Mouse (Mus musculus) kidney, postnatal 10 days (tissue): ENCODE results near the gene Acot1.

Experiments
- DNase-seq: peaks from one replicate; pipeline ENCODE4 v3.0.0; 2021; ENCODE audit warnings: mixed read lengths

The Acot1 gene

GRCm38 (mm10) chr12:84009171-84009965 is at the start of gene Acot1:
Gene Acot1, plus strand, starts transcription at chr12:84009490.
- peak; percentile 87 for DNase-seq

- DNase-seq, result no peak
Measured at GRCm38 (mm10) chr12:83965235-83965634, 44.1 kb upstream of the Acot1 start.

- peak; percentile 65 for DNase-seq
Measured at GRCm38 (mm10) chr12:83972117-83972516, 37.2 kb upstream of the Acot1 start.

DNA sequence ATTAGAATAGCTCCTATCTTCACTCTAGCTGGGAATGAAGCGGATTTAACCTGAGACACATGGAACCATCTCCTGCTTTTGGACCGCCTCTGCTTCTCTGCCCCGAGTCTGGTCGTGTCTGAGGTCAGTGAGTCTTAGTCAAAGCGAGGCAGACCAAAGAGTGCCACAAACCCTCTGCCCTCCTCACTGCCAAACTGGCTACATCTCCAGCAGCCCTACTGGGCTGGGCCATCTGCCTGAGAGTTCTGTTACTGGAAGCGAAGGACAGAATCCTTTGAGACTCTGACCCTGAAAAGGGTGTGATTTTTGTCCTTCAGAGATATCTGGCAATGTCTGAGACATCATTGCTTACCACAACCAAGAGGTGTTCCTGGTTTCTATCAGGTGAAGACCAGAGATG is 30.4 kb upstream of the Acot1 start:
- no peak for DNase-seq

DNA sequence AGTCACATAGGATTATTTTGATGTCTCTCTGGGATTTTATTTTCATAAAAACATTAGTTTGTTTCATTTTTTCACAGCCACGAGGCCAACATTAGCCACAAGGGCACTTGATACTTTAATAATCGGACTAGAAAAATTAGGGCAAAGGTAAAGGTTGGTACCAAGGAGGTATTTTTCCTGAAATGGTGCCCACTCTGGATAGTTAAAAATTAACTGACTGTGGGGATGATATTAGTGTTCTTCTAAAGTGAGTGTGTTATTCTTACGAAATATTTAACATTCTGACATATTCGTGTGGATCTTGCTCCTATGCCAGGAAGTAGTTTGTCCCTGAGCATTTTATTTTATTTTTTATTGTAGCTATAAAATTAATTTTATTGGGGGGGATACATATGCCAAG is 27.7 kb upstream of the Acot1 start:
- DNase-seq, result no peak

GRCm38 (mm10) chr12:83984752-83985151 is 24.5 kb upstream of the Acot1 start, which contains the start of gene Heatr4:
Gene Heatr4, minus strand, starts transcription at chr12:83984852.
- DNase-seq, result no peak

- DNase-seq, result no peak
Measured at GRCm38 (mm10) chr12:83987242-83987582, 22.1 kb upstream of the Acot1 start.

- peak; percentile 85 for DNase-seq
Measured at GRCm38 (mm10) chr12:83987583-83988441, 21.5 kb upstream of the Acot1 start, which contains the start of gene Acot2. Gene Acot2, plus strand, starts transcription at chr12:83987861.

- DNase-seq, result peak; percentile 24
Measured at GRCm38 (mm10) chr12:83988483-83988882, 20.8 kb upstream of the Acot1 start.

- DNase-seq, result no peak
Measured at GRCm38 (mm10) chr12:83989378-83989777, 19.9 kb upstream of the Acot1 start.

DNA sequence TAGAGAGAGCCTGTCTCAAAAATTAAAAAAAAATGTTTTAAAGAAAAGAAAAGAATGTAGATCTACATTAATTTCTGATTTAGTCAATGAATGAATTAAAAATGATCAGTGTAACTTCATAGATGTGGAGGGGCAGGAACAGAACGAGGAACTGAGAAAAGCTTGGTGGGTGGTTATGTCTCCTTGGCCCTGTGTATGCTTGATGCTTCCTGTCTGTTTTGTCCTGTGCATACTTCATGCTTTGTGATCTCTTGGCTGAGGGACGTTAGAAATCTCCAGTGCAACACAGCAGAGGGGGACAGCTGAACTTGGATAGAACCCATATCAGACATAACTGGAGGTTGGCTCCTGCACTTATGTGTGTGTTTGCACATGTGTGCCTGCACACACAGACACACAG is 12.1 kb upstream of the Acot1 start:
- DNase-seq, result no peak

GRCm38 (mm10) chr12:83998341-83999107 is 10.8 kb upstream of the Acot1 start:
- DNase-seq, result no peak

DNA sequence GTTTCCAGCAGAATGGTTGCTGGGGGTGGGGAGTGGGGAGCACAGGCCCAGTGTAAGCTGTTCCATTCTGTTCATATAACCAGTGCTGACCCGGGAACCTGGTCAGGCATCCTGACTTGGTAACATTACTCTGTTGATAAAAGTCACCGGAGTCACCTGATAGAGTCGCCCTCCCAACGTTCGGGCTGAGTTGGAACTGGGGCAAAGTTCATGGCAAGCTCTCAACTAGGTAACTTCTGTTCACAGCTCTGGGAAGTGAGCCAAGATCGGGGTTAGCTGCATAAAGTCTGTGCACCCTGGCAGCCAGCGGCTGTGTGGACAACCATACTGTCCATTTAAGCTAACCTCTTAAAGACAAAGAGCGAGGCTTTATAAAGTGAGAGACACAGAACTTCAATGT is 10.1 kb upstream of the Acot1 start:
- DNase-seq, result peak; percentile 91

- DNase-seq, result no peak
Measured at GRCm38 (mm10) chr12:84000418-84000817, 8.9 kb upstream of the Acot1 start.

GRCm38 (mm10) chr12:84003866-84004265 is 5.4 kb upstream of the Acot1 start:
- no peak for DNase-seq

GRCm38 (mm10) chr12:84008251-84008650 is 1.0 kb upstream of the Acot1 start:
- DNase-seq, result no peak

DNA sequence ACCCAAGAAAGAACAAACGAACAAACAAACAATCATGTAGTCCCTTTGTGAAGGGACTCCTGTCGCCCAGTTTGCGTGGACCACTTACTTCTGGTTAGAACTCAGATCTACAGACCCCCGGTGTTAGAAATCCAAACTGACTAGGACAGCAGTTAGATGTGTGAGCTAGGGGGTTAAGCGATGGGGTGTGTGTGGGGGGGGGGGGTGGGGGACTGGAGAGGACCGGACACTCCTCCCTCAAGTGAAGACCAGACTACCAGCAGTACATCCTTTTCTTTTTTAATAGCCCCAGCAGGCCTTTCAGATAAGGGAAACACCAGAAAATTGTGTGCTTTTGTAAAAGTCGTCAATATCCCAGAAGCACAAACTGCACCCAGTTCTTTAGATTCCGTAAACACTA is 561 bp upstream of the Acot1 start:
- no peak for DNase-seq

DNA sequence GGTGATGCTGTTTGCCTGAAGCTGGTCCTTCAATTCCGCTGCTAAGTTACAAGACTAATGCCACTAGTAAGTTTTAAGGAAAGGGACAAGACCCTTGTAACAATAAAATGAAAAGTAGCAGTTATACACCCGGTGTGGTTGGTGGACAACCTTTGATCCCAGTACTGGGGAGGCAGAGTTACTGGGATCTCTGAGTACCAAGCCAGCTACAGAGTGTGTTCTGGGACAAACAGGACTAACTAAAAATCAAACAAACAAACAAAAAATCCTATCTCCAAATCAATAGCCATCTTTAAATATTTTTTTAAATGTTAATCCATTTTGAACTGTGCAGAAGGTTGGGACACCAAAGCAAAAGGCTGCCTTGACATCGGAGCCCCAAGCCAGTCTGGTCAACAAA is 911 bp downstream of the Acot1 start:
- no peak for DNase-seq

DNA sequence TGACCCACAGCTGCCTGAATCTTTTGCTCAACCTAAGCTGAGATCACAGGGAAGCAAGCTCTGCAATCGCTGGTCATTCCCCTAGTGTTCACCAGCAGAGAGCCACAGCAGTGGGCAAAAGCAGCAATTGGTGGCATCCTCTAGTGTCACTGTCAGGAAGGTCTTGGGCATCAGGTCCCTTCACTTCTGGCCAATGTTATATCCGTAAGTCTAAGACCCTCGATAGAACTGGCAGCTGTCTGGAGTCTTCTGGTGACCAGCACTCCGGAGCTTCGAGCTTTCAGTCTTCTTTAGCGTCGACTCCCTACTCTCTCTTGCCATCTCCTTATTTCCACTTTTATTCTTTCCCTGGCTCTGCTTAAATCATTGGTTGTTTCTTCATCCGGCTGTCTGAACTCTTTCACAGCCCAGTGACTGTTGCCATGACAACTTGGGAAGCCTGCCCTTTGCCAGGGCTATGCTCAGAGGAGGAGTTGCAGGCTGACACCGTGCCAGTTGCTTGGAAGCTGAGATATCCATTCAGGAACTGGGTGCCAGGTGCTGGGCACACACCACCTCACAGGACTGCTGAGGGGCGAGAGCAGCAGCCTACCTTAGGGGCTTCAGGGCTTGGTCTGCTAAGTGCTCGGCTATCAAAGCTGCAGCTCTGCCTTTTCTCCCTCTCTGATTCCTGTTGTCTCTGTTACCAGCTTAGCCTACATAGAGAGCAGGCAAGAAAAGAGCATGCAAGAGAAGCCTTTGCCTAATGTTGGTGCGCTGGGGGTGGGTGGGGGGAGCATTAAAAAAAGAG is 2.2 kb downstream of the Acot1 start:
- peak; percentile 92 for DNase-seq

DNA sequence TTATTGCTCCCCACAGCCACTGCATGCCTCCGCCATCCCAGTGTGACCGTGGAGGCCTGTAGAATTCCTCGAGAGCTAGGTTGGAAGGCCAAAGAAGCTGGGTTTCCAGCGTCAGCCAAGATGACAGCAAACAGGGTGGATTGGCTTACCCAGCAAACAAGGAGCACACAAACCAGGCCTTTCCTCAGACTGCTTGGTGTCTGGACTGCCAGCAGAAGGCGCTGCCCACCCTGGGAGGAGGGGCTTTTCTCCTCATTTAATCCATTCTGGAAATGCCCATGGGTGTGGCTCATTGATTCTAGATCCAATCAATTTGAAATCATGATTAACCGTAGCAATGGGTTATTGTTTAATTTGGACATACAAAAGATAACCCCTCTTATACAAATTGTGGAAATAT is 3.8 kb downstream of the Acot1 start:
- DNase-seq, result no peak

- DNase-seq, result no peak
Measured at GRCm38 (mm10) chr12:84013701-84014100, 4.4 kb downstream of the Acot1 start.

GRCm38 (mm10) chr12:84020528-84020927 is 11.2 kb downstream of the Acot1 start:
- DNase-seq, result peak; percentile 85
